Mouse (Mus musculus) CD4-positive, CD25-positive, alpha-beta regulatory T cell, adult 9 weeks (primary cell): Measurements from ENCODE around the gene BC049715. TPM values are rescaled to one million over a fixed set of nuclear protein-coding genes. Genes with fewer than 3 reads are reported as not detected.

Source experiments
- polyA plus RNA-seq: library from polyadenylated mRNA; unstranded; fragments of 100-300 nt; shearing (Covaris generic); gene quantifications from one replicate; pipeline ENCODE4 v1.2.1, GENCODE M21; 2017

BC049715 gene
- 3.0 TPM for polyA plus RNA-seq

GRCm38 (mm10) chr6:136827516-136827880, at the start of gene BC049715:
TSS of gene BC049715 (plus strand) at chr6:136827626.

GRCm38 (mm10) chr6:136781377-136781986, 45.9 kb upstream of the BC049715 start, which contains the start of gene Gucy2c:
TSS of gene Gucy2c (minus strand) at chr6:136781765.

GRCm38 (mm10) chr6:136803739-136804633, 23.4 kb upstream of the BC049715 start, which contains the start of gene Hist4h4:
TSS of gene Hist4h4 (minus strand) at chr6:136804415.

GRCm38 (mm10) chr6:136808014-136808417, 19.4 kb upstream of the BC049715 start, which contains the start of gene H2afj:
TSS of gene H2afj (plus strand) at chr6:136808244.

DNA sequence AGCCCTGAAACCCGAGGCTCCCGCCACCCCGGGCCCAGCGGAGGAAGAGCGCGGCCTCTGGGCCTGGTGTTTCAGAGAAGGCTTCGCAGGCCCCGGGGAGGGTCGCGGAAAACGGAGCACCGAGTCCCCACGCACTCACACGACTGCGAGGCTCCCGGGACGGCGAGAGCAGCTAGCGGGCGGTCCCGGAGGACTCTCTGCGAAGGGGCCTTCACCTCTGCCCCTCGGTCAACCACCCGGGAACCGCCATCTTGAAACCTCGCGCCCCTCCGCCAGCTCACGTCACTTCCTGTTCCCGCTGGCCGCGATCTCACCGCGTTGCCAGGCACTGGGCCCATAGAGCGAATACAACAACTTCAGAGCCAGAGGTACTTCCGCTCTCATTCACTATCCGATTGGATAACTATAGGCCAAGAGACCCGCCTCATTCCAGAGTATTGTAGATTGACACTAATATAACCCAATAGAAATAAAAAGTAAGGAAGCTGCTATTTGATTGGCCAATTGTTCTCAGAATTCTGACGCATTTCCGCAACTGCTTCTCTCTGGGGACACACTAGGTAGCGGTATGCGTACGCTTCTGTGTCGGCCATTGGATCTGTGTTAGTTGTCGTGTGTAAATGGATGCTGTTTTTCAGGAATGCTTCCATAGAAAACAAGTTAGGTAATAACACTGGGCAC, 595 bp downstream of the BC049715 start, which contains the start of gene Wbp11:
Gene Wbp11 (minus strand): TSS at position 353 of the 681 bp plus-strand sequence.

DNA sequence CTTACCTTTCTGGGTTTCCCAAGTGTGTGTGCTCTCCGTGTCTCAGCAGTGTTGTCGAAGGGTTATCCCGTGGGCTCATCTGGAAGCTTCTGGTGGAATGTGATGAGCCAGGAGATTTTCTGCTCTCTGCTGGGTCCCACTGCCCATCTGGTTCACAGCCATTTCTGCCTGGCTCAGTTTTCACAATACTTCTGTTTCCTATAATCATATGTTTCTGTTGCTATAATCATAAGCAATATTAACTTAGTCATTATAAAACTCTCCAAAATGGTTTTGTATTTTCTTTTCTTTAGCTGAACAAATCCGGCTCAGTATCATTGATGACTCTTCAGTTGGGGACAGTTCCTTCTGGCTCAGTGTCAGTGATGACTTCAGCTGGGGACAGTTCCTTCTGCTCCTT, 7.9 kb downstream of the BC049715 start, which contains the start of gene Smco3:
Gene Smco3 (minus strand): TSS at position 101 of the 400 bp plus-strand sequence.

GRCm38 (mm10) chr6:136857186-136857872, 29.9 kb downstream of the BC049715 start, which contains the start of gene Art4:
TSS of gene Art4 (minus strand) at chr6:136857733.

DNA sequence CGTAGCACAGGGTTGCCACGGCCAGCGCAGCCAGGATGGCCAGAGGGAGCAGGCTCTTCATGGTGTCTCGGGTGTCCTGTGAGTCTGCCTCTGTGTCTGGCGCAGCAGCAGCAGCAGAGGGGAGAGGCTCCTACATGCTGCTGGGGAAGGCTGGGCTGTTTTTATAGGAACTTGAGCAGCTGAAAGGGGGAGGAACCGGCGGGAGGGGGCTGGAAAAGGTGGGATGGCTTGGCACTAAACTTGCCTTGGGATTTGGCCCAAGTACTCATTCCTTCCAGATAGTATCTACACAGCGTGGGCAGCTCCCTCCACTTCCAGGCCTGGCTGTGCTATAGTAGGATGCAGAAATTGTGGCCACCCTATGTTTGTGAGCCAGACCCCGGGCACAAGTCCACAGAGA, 48.2 kb downstream of the BC049715 start, which contains the start of gene Mgp:
Gene Mgp (minus strand): TSS at position 154 of the 400 bp plus-strand sequence.

Other genes starting within 250 kb of the BC049715 start
- 0.89 TPM for gene Plbd1, start 165.7 kb upstream of the BC049715 start, polyA plus RNA-seq
- gene Gucy2c, start 45.9 kb upstream of the BC049715 start, polyA plus RNA-seq = not detected
- 1.1 TPM for gene Hist4h4, start 23.2 kb upstream of the BC049715 start, polyA plus RNA-seq
- gene H2afj, start 19.4 kb upstream of the BC049715 start, polyA plus RNA-seq = 28.6 TPM
- 116 TPM for gene Wbp11, start 607 bp downstream of the BC049715 start, polyA plus RNA-seq
- not detected for gene Smco3, start 7.8 kb downstream of the BC049715 start, polyA plus RNA-seq
- gene Art4, start 30.1 kb downstream of the BC049715 start, polyA plus RNA-seq = 4.0 TPM
- not detected for gene Mgp, start 48.2 kb downstream of the BC049715 start, polyA plus RNA-seq
- 3.7 TPM for gene Erp27, start 94.6 kb downstream of the BC049715 start, polyA plus RNA-seq
- 0.30 TPM for gene Pde6h, start 96.2 kb downstream of the BC049715 start, polyA plus RNA-seq
- 2,675 TPM for gene Arhgdib, start 114.3 kb downstream of the BC049715 start, polyA plus RNA-seq